Mouse (Mus musculus): ENCODE measurements around the gene Olfr522. TPM values are rescaled to one million over a fixed set of nuclear protein-coding genes. Genes with fewer than 3 reads are reported as not detected.
A peak's percentile ranks its signal among the peaks of the same experiment; 100 is the strongest.

The Olfr522 gene
- total RNA-seq (2015) (not detected in 2 replicates), total RNA-seq (2017) (not detected in 2 replicates)

DNA sequence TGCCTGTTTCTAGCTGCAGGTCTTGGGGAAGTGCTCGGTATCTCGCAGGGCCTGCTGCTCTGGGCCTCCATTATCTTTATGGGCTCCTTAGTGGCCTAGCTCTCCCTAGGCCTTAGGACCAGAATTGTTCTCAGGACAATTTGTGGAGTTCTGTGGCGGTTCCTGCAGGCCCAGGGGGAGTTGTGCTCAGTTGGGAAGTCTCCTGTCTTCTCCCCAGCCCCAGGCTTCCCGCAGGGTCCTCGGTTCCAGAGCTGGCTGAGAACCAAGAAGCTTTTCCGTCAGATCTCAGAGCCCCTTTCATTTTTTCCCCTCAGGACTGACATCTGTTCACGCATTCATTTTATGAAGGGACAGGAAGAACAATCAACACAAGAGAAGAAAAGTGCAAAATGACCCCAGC, at the start of gene Olfr522:
TSS of gene Olfr522 (minus strand) at position 101 of the 400 bp plus-strand sequence.
- ATAC-seq (ENCODE audit: poor library complexity, severe bottlenecking): no peak

DNA sequence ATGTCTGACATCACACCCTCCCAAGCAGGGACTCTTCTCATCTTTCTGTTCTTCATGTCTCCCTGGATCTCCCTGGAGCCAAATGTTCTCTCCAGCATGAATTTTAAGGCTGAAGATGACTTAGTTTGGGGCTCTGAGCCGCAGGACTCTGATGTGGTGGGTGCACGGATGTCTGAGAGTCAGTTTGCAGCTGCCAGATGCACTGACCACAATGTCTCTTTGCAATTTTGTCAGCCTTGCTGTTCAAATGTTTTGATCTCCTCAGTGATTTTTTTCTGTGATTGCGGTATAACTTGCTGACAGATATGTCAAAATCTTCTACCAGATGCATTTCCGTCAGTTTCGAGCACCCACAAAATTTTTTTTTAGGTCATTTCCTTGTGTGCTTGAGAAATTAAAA, 49.3 kb upstream of the Olfr522 start:
- ATAC-seq (ENCODE audit: poor library complexity, severe bottlenecking): peak; percentile 51

DNA sequence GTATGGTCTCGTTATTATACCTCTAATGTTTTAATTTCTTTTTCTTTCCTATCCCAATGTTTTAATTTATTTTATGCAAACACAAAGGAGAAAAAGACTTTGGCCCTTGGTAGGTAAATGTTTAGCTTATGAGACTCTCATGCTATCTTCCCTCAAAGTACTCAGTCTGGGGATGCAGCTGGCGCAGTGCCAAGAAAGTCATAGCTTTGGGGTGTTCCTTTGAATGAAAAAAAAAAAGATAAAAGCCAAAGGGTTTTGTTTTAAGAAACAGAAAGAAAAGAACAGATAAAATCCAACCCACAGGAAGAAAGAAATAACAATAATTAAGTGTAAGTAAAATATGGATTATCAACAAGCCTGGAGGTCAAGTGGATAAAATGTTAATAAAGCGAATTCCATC, 44.1 kb upstream of the Olfr522 start:
- no peak for ATAC-seq (ENCODE audit: poor library complexity, severe bottlenecking)

DNA sequence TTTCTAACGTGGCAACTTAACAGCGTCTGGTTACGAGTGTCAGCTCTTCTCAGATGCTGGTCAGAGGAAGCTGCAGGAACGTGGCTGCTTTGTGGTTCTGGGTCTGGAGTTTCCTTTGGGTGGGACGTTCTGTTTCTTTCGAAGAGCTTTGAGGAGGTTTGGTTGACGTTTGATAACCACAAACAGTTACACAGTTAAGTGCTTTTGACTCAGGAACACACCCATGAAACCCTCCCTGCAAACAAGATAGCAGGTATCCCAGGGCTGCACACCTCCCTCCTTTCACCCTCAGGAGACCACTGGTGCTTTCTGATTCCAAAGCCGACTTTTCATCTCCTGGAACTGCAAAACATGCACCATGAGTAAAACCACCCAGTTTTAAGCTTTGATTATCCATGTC, 43.6 kb upstream of the Olfr522 start:
- peak; percentile 56 for ATAC-seq (ENCODE audit: poor library complexity, severe bottlenecking)

DNA sequence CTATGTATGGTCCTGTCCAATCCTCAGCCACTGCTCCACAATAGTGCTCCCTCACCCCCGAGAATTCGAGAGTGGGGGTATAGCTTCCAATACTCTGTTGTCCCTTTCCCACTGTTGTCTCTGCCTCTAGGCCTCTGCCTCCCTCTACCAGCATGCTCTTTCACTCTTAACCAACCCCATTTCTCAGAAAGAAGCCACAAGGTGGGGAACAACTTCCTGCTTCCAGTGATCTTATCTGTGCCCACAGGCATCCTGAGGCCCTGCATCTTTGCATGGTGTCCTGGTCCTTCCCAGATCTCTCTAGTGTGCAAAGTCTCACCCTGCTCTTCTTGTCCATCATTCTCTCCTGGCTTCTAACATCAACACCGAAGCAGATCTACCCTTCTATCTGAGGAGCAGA, 42.3 kb upstream of the Olfr522 start:
- ATAC-seq (ENCODE audit: poor library complexity, severe bottlenecking): no peak

DNA sequence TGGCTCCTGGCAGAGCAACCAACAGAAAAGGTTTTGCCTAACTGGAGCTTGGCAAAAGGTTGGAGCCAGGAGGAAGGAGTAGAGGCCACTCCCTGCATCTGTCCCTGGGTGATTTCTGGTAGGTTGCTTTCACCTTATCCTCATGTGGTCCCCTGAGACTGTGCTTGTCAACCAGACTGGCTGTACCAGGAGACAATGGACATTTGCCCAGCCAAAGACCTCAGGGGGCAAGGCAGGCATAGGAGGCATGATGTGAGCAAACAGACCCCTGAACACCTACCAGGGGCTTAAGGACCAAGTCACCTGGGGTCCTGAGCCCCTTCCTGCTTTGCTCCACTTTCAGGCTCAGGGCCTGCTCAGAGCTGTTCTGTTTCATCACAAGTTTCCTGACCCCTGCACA, 41.3 kb upstream of the Olfr522 start, which contains the start of gene Olfr524:
TSS of gene Olfr524 (minus strand) at position 101 of the 400 bp plus-strand sequence.
- ATAC-seq (ENCODE audit: poor library complexity, severe bottlenecking): no peak

DNA sequence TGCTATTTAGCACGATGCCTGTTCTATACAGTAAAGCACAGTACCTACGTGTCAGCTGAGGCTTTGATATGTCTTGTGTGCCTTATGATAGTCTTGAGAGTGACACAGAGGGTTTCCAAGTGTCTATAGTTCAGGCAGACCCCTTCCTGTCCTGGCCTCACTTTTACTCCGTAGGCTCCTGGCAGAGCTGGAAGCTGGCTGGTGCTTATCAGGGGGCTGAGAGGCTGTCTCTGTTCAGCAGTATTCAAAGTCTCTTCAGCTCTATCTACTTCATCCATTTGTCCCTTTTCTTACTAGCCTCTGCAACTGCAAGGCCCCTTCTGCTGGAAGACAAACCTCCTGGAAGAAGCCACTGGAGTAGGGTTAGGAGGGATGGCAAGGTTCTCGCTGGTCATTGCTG, 36.5 kb upstream of the Olfr522 start:
- no peak for ATAC-seq (ENCODE audit: poor library complexity, severe bottlenecking)

DNA sequence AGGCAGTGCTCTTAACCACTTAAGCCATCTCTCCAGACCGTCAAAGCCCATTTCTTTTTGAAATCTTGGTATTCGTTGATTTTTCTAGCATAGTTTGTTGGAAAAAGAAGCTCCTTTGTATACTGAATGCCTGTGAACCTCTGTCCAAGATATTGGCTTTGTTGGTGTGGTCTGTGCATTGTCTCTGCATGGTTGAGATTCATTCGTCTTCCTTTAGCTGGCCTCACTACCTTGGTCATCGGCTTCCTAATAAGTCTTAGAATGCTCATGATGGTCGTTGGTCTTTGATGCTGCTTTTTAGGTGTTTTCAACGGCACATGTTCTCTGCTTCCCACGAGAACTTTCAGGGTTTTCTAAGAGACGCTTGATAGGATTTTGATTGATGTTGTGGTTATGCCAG, 31.4 kb upstream of the Olfr522 start:
- ATAC-seq (ENCODE audit: poor library complexity, severe bottlenecking): no peak

DNA sequence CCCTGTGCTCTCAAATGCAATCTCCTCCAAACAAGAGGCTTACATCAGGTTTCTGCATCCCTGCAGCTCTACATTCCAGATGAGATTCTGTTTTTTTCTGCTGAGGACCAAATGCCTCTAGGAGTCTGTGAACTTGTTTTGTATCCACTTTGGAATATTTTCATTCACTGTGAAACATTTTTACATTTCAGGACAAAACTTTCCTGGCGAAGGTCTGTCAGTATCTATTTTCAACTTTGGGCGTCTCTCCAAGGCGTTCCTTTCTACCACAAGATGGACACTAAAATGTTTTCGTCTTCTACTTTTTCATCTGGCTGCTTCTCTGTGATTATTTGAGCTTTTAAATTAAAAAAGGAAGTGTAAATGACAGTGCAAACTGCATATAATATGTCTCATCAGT, 29.5 kb upstream of the Olfr522 start:
- no peak for ATAC-seq (ENCODE audit: poor library complexity, severe bottlenecking)

DNA sequence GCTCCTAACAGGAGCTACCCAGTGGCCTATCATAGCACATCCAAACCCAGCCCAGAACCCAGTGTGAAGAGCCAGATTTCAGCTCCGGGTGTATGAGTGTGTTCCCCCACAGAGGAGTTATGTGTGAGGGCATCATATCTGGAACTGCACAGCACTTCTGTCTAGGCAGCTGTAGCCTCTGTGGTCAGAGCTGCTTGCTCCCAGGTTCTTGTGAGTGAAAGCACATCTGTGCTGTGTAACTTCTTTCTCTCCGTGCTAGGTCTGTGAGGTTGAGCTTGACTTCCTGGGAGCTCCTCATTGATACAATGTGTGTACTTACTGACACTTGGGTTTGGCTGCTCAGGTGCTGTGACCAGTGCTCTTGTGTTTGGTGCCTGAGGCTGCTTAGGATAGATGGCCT, 28.3 kb upstream of the Olfr522 start:
- no peak for ATAC-seq (ENCODE audit: poor library complexity, severe bottlenecking)

DNA sequence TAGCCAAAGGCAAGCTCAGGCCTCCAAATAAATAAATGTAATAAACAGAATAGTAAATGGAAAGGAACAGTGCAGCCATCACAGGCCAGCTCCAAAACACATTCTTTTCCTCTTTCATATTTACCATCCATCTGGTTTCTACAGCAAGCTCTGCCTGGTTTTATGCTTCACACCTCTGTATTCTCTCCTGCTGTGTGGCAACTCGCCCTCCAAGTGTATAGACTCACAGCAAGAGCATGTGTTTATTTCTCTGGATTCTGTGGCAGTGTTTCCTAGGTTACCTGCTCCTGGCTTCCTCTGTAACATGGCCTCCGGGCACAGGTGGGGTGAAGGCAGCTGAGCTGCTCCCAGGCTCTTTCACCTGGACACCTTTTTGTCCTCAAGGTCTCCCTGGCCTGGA, 27.9 kb upstream of the Olfr522 start:
- no peak for ATAC-seq (ENCODE audit: poor library complexity, severe bottlenecking)

DNA sequence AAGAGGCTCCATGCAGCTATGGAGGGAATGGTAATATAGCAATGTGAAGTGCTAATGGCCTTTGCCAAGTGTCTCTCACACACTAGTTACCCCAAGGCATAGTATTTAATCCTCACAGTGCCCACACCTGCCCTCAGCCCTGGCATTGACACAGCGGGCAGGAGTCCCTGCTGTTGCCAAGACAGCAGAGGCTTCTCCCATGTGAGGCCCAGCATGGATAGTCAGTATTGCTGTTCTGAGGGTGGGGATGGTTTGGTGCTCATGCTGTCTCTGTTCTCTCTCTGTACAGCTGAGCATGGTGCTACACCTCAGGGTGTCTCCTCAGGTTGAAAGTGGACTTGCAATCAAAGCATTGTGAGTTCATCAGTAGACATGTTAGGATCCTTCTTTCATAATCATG, 25.9 kb upstream of the Olfr522 start:
- no peak for ATAC-seq (ENCODE audit: poor library complexity, severe bottlenecking)

DNA sequence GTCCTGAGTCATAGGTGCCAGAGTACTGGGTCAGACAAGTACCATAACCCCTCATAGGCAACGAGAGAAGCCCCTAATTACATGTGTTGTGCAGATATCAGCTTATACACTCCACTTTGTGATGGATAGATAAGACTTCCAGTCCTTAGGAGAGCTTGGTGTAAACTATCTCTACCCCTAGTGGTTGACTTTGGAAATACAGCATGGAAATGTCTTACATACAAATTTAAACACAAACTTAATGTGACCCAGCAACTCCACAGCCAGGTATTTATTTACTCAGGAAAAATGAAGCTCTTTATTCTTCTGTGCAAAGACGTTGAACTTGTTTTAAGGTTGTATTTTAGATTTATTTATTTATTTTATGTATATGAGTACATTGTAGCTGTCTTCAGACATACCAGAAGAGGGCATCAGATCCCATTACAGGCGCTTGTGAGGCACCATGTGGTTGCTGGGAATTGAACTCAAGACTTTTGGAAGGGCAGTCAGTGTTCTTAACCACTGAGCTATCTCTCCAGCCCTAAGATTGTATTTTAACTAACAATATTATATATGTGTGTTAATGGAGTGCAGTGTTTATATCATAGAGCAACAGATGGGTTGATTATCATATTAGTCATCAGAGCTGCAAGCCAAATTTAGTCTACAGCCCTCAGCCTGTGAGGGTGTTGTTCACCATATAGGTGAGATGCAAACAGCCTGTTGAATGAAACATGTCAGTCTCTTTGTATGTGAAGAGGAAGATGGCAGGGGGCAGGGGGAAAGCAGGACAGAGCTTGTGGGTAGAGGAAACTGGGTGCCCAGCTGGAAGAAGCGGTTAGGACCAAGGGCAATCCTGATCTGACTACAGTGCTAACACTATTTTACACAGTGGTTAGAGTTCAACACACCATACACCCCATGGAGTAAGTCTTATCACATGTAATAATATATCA, 24.1 kb upstream of the Olfr522 start:
- 0 out of 2 replicates have a peak, but pooled peaks have one; percentile 47 for ATAC-seq (ENCODE audit: poor library complexity, severe bottlenecking)

DNA sequence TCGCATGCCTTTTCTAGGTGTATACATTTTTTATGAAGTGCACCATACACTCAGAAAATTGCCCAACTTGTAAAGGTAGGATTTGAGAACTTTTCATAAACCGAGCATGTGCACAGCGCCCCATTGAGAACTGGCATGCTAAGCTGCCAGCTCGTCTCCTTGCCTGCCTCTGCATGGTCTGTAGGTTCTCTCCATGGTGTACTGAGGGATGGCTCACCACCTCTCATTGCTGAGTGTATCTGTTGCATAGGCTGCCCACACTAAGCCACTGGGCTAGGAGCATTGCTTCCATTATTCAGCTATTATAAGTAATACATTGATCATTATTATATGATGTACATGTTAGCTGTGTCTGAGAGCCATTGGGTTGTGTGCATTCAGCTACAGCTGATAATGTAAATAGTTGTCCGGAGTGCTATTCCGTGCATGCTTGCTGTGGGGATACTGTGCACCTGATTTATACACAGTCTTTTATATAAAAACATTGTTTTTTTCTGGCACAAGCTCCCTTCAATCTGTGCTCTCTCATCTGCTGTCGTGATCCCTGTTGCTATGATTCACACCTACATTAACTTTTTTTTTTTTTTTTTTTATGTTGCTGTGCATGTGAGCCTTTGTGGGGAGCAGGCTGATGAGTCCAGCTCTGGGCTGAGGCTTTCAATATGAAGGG, 23.3 kb upstream of the Olfr522 start:
- ATAC-seq (ENCODE audit: poor library complexity, severe bottlenecking): no peak

DNA sequence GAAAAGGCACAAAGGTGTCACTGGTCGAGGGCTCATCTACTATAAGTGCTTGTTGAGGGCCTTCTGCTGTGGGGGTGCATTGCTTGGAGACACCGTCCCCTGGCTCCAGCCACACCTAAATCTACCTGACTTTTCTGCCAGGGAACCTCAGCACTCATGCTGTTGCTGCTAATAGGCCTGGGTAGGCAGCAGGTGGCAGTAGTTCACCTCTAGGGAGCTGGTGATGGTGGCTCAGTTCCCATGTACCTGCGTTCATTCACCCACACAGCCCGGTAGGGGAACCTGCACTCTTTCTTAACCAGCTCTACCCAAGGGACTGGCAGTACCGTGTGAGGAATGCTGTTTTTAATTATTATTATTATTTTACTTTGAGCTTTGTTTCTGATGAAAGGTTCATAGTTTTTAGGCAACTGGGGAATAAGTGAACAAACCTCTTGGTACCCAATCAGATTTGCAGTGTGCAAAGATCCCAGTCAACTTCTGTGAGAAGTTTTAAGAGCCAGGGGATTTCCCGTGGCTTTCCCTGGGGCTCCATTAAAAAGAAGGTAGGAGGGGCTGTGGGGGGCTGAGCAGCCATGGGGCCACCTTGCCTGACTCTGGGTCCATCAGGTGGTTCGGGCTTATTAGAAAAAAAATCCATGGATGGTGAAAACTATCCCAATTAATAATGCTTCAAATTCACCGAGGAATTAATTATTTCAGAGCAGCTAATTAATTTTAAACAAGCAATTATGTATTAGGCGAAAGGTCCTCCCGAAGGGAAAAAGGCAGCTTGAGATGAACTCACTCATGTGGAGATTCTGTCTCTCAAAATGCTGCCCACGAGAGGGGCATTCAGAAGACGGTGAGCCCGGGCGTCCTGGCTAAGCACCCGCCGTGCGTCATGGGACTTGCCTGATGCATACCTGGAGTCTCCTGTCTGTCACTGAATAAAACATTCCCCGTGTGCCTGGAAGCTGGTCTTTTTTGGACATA, 22.4 kb upstream of the Olfr522 start:
- 0 out of 2 replicates have a peak, but pooled peaks have one; percentile 35 for ATAC-seq (ENCODE audit: poor library complexity, severe bottlenecking)

DNA sequence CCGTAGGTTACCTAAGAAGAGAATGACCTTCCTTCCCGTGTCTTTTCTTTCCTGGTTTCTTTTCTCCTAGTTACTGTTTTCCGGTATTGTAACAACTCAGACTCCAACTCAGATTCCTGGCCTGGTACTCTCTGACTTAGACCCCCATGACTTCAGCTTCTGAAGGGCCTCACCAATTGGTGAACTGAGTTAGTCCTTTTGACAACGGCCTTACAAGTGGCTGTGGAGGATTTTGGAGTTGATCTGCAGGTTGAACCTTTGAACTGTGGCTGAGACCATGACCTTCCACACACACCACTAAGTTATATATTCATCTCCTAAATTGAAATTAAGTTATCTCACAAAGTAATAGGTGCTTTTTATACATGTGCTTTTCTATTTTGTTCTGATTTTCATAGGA, 19.6 kb upstream of the Olfr522 start:
- no peak for ATAC-seq (ENCODE audit: poor library complexity, severe bottlenecking)

DNA sequence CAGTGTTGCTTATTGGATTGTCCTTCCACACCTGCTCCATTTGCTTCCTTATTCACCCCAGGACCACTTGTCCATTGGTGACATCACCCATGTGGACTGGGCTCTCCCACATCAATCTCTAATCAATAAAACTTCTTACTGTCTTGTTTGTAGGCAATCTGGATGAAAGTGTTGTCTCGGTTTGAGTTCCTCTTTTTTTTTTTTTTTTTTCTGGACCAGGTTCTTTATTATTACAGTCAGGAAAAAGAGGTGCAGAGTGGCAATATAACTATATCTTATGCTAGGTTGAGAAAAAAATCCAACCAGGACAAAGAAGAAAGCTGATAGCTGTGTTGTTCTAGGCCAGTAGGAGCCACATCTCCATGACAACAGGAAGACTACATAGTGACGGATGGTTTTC, 16.1 kb upstream of the Olfr522 start:
- ATAC-seq (ENCODE audit: poor library complexity, severe bottlenecking): no peak

DNA sequence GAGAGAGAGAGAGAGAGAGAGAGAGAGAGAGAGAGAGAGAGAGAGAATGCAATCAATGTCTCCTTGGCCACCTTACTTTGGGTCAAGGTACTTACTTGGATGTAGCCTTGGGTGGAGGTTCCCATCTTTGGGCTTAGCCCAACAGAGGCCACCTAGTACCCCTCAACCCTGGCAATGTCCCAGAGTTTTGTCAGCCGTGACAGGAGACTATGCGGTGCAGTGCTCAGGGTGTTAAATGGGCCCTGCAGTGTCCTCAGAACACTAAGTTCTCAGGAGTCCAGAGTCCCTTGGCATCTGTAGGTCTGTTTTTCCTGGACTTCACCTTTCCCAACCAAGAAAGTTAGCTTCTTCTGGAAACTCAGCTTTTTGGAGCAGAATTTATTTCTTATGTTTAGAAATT, 14.6 kb upstream of the Olfr522 start:
- ATAC-seq (ENCODE audit: poor library complexity, severe bottlenecking): no peak

DNA sequence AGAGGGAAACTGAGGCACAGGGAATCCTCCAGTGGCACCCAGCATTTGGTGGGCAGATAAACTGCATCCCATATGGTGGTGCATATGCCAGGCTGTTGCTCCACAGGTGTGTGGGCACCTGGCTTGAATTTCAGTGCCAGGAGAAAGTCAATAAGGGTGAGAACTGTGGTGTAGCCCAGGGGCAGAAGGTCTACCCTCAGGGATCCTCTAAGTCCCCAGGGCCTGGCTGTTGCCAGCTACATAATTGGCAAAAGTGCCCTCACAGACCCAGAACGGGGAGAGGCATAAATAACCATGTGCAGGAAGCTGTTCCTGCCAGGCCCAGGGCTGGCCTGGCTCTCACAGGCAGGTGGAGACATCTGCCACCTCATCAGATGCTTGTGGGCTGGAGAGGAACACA, 8.4 kb upstream of the Olfr522 start, which contains the start of gene Olfr523:
TSS of gene Olfr523 (plus strand) at position 282 of the 400 bp plus-strand sequence.
- no peak for ATAC-seq (ENCODE audit: poor library complexity, severe bottlenecking)

DNA sequence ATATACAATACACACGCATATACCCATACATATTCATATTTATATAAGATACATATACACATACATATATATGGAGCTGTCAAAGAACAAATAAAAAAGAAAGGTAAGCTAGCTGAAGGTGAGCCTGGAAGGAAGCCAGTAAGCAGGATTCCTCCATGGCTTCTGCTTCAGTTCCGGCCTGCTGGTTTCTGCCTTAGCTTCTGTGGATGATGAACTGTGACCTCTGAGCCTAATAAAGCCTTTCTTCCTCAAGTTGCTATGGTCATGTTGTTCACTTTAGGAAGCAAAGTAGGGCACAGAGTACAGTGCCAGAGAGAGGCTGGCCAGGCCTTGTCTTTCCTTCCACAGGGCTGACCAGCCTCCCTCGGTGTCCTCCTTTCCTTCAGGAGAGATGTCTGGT, 6.3 kb upstream of the Olfr522 start:
- no peak for ATAC-seq (ENCODE audit: poor library complexity, severe bottlenecking)

DNA sequence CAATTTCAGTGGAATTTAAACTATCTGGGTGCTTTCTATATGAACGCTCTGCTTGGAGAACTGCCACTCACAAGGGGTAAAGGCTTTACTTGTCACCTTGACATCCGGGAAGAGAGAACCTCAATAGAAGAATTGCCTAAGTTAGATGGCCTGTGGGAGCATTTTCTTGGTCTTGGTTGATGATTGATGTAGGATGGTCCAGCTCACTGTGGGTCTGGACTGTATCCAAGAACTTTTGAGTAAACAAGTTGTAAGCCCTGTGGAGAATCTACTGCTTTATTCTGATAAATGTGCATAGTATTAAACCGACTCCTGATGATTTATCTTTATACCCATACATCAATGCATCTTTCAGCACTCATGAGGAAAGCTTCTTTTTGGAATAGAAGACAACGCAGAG, 4.8 kb upstream of the Olfr522 start:
- ATAC-seq (ENCODE audit: poor library complexity, severe bottlenecking): no peak

Data from megakaryocyte, adult 5-6 weeks (primary cell).